Mouse (Mus musculus): Measurements from ENCODE around the gene Creb3l1.

Creb3l1 gene

DNA sequence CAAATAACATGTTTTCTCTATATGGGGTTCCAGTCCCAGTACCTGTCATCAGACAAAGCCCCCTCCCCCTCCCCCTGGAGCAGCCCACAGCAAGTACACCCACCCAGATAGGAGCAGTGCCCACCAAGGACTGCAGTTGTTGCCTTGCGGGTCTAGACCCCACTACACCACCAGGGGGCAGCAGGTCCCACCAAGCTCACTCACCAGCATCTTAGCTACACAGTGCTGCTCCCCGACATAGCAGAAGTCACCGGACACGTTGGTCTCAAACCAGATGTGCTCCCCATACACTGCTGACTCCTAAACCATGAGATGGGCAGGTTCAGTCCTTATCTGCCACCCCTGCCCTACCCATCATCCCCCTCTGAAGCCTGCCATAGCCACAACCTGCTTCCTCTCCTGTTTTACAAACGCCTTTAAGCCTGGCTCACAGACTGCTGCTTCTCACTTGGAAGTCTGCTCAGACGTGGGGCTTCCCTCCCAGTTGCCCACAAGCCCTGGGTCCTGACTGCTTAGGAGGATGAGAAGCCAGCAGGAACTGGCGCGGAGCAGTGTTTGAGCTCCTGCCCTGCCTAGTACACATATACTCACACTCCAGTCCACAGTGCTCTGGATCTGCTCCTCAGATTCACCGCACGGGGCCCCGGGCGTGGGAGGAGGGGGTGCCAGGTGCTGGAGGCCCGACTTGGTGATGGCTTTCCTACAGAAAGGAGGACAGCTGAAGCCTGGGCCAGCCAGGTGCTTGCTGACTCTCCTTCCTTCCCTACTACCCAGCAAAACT, 79.9 kb downstream of the Creb3l1 start:
- no peak for DNase-seq (ENCODE audit: low read depth, low spot score)

DNA sequence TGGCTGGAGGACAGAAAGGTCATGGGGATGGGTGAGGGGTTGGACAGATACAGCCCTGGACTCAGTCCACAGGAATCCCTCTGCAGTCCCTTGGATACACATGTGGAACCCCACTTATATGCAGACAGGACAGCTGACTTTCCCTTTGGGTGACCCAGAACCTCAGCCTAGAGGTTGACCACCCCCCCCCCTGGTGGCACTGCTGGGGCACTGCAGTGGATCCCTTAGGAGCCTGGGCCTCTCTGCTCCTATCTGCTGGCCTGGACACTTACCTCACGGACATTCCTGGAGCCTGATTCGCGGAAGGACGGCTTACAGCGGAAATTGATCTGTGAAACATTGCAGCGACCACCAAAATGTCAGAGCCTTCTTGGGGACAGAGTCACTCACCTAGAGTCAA, 81.9 kb downstream of the Creb3l1 start:
- DNase-seq (ENCODE audit: low read depth, low spot score) = no peak

DNA sequence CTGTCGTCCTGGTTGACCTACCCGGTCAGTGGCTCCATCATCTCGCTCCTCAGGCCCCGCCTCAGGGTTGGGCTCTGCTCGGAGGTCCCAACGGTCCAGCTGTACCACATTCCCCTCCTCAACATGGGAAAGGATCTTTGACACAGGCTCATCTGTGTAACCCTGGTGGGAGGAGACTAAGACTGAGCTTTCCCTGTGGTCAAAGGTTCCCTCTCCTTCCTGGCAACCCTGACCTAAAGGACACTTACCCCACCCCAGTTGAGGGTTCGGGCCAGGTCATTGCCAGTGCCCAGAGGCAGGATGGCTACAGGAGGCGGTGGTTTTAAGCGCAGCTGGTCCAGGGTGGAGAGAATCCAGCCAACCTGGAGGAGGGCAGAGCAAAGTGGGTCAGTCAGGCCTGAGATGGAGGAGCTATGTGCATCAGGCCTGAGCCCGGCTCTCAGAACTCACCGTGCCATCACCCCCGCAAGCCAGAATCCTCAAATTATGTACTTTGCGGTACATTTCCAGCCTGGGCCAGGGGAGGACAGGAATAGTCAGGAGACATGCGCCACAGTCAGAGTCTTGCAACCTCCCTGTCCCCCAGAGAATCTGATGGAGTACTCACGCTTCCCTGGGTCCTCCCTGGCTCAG, 84.9 kb downstream of the Creb3l1 start:
- no peak for DNase-seq (ENCODE audit: low read depth, low spot score)

DNA sequence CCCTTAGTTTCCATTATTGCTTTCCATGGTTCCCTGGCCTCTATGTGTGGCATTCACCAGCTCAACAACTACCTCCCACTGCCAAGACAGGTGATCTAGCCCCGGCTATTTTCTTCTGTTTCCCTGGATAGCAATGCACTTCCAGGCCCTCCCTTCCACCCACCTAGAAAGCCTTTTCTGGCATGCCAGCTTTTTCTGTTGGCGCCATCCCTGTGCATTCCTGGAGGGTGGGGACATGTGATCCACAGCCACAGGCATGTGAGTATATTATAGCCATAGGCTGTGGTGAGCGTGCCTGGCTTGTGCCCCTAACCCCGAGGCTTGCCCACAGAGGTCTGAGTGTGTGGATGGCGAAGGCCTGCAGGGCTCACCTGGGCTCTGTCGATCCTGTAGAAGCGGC, 88.1 kb downstream of the Creb3l1 start:
- no peak for DNase-seq (ENCODE audit: low read depth, low spot score)

DNA sequence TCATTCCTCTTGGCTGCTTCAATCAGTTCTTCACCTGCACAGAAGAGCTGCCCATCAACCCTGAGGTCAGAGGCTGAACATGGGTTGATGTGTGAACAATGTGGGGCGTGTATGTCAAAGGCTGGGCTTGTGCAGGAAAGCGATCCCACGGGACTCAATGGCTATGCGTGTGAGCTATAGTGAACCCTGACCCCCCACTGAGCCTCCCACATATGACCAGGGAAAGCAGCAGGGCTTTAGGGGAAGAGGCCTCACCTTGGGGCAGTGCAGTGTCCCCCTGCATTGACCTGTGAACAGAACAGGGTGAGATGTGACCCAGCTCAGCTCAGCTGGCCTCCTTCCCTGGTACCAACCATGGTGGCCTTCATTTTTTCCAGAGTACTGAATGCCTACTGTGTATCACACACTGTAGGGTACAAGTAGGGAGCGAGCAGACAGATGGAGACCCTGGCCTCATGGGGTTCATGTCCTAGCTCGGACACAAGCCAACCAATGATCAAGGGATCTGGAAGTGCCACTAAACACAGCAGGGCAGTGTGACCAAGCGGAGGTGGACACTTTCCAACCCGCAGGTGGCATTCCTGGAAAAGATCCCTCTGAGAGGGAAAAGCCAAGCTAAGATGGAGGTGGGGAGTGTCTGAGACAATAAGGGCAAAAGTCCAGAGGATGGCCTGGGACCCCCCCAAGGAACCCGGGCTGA, 89.3 kb downstream of the Creb3l1 start:
- no peak for DNase-seq (ENCODE audit: low read depth, low spot score)

DNA sequence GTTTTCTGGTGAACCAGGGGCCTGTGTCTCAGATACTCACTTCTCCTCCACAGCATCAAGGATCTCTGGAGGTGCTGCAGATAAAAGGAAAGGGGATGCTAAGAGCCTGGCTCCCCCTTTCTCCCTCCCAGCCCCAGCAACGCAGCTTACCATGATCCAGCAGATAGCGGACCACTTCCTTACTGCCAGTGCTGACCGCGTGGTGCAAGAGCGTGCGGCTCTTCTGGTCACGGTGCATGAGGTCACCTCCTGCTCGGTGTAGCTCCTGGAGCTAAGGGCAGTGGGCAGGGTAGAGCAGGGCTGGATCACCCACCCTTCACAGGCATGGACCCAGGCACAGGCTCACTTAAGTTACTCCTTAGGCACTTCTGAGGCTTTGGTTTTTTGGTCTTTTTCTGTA, 90.3 kb downstream of the Creb3l1 start:
- DNase-seq (ENCODE audit: low read depth, low spot score) = no peak

GRCm38 (mm10) chr2:91933471-91933870, 90.8 kb downstream of the Creb3l1 start:
- DNase-seq (ENCODE audit: low read depth, low spot score) = no peak

DNA sequence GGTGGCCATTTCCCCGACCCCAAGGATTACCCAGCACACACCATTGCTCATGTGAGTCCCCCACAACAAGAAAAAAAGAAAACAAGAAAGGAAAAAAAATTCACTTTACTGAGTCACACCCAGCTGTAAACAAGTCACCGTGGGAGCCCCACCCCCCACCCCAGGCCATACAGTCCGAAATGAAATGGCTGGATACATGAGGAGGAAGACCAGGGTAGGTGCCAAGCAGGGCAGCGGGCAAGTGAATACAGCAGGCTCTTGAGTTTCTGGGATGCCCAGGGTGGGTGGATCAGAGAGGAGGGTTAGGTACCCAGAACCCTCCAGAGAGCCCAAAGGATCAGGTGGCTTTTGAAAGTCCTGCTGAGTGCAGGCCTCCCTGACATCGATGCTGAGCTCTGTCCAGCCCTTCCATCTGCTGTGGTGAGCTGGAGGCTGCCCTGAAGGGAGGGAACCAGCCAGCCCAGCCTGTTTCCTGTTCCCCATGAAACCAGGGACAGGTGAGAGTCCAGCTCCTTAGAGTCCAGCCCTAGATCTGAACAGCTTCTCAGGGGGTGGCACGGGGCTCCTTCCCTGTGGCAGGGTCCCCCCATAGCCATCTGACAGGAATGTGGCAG, 91.5 kb downstream of the Creb3l1 start:
- DNase-seq (ENCODE audit: low read depth, low spot score) = no peak

Measured in retina, postnatal 7 days (tissue).